Mouse (Mus musculus): ENCODE data around the gene Rps6kb1.
"Not testable (repeated sequence)": the region's sequence is repeated elsewhere in the genome, so short reads cannot be mapped to it uniquely, and the experiment has no call there.

Gene Rps6kb1

GRCm38 (mm10) chr11:86539716-86540475, 4.7 kb downstream of the Rps6kb1 start:
- no peak for DNase-seq

- no peak for DNase-seq
Observed at GRCm38 (mm10) chr11:86538786-86539185, 5.8 kb downstream of the Rps6kb1 start.

- DNase-seq = no peak
Observed at GRCm38 (mm10) chr11:86534201-86534910, 10.2 kb downstream of the Rps6kb1 start.

GRCm38 (mm10) chr11:86533302-86533701, 11.3 kb downstream of the Rps6kb1 start:
- DNase-seq = not testable (repeated sequence)

- peak; percentile 47 for DNase-seq
Observed at GRCm38 (mm10) chr11:86532834-86533233, 11.8 kb downstream of the Rps6kb1 start.

- no peak for DNase-seq
Observed at GRCm38 (mm10) chr11:86527528-86527927, 17.1 kb downstream of the Rps6kb1 start.

GRCm38 (mm10) chr11:86519751-86520150, 24.9 kb downstream of the Rps6kb1 start:
- no peak for DNase-seq

GRCm38 (mm10) chr11:86517229-86517628, 27.4 kb downstream of the Rps6kb1 start:
- no peak for DNase-seq

- DNase-seq = no peak
Observed at GRCm38 (mm10) chr11:86516620-86517019, 28.0 kb downstream of the Rps6kb1 start.

GRCm38 (mm10) chr11:86507991-86508390, 36.6 kb downstream of the Rps6kb1 start:
- DNase-seq = no peak

- DNase-seq = no peak
Observed at GRCm38 (mm10) chr11:86507334-86507733, 37.3 kb downstream of the Rps6kb1 start.

- DNase-seq = no peak
Observed at GRCm38 (mm10) chr11:86503121-86503520, 41.5 kb downstream of the Rps6kb1 start.

GRCm38 (mm10) chr11:86500795-86501194, 43.8 kb downstream of the Rps6kb1 start:
- DNase-seq = no peak

GRCm38 (mm10) chr11:86497908-86498307, 46.7 kb downstream of the Rps6kb1 start:
- no peak for DNase-seq

- no peak for DNase-seq
Observed at GRCm38 (mm10) chr11:86497356-86497755, 47.2 kb downstream of the Rps6kb1 start.

- DNase-seq = no peak
Observed at GRCm38 (mm10) chr11:86490782-86491181, 53.8 kb downstream of the Rps6kb1 start.

GRCm38 (mm10) chr11:86484910-86485510, 59.6 kb downstream of the Rps6kb1 start:
- DNase-seq = peak; percentile 74

- peak; percentile 100 for DNase-seq
Observed at GRCm38 (mm10) chr11:86484101-86484868, 60.3 kb downstream of the Rps6kb1 start, which contains the start of gene Rnft1. TSS of gene Rnft1 (plus strand) at chr11:86484657.

GRCm38 (mm10) chr11:86473576-86473975, 71.0 kb downstream of the Rps6kb1 start:
- DNase-seq = no peak

- peak; percentile 39 for DNase-seq
Observed at GRCm38 (mm10) chr11:86472771-86473171, 71.8 kb downstream of the Rps6kb1 start.

- DNase-seq = peak; percentile 8
Observed at GRCm38 (mm10) chr11:86471785-86472184, 72.8 kb downstream of the Rps6kb1 start.

GRCm38 (mm10) chr11:86468971-86469370, 75.6 kb downstream of the Rps6kb1 start:
- no peak for DNase-seq

GRCm38 (mm10) chr11:86468345-86468744, 76.3 kb downstream of the Rps6kb1 start:
- DNase-seq = no peak
